Mouse (Mus musculus): ENCODE results near the gene Vmo1. TPM values are rescaled to one million over a fixed set of nuclear protein-coding genes. Genes with fewer than 3 reads are reported as not detected.

Vmo1 gene
- polyA plus RNA-seq (2012; rRNA removed) = 0.25 and 0.32 TPM in 2 replicates

DNA sequence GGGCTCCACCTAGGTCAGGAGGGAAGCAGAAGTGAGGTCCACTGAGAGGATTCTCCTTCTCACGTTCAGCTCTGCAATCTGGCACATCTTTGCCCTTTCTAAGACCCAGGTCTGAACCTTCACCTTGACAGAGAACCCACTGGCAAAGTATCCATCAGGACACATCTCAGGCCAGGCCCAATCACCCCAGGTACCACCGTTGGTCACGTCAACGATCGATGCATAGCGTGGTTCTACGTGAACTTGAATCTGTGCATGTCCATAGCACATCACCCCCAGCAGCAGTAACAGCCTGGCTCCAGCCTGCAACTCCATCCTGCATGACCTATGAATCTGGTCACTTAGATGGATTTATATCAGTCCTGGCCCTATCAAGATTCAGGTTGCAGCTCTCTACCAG, at the start of gene Vmo1:
Vmo1 (minus strand) TSS at position 329 of the 400 bp plus-strand sequence.
- Histone ChIP-seq H3K27me3 (ENCODE audit: control insufficient read depth, insufficient read depth, low read length) (no peaks in the 10 kb centered on the region), H3K4me3 (ENCODE audit: extremely low read depth, insufficient read depth, insufficient read length) (no peak within 1 kb of the TSS), H3K27ac (ENCODE audit: insufficient read depth, low read length) (no peak within 1 kb of the TSS), H3K4me1 (ENCODE audit: control insufficient read depth, insufficient read depth, insufficient read length) (no peaks in the 10 kb centered on the region), H3K36me3 (ENCODE audit: control insufficient read depth, insufficient read depth, low read length) (no peaks in the 10 kb centered on the region)
- TF ChIP-seq POLR2A (IDR thresholded peaks at IDR 0.05; ENCODE audit: low read depth, low read length) (no peak), CTCF (IDR thresholded peaks at IDR 0.05; ENCODE audit: extremely low read depth, insufficient read depth, insufficient read length, insufficient replicate concordance) (no peak)
- WGBS = 88% methylated on average over 7 of the region's 7 CpGs
- no peak for DNase-seq (ENCODE audit: low read depth in 1 of 2, low spot score in 2 of 2)

DNA sequence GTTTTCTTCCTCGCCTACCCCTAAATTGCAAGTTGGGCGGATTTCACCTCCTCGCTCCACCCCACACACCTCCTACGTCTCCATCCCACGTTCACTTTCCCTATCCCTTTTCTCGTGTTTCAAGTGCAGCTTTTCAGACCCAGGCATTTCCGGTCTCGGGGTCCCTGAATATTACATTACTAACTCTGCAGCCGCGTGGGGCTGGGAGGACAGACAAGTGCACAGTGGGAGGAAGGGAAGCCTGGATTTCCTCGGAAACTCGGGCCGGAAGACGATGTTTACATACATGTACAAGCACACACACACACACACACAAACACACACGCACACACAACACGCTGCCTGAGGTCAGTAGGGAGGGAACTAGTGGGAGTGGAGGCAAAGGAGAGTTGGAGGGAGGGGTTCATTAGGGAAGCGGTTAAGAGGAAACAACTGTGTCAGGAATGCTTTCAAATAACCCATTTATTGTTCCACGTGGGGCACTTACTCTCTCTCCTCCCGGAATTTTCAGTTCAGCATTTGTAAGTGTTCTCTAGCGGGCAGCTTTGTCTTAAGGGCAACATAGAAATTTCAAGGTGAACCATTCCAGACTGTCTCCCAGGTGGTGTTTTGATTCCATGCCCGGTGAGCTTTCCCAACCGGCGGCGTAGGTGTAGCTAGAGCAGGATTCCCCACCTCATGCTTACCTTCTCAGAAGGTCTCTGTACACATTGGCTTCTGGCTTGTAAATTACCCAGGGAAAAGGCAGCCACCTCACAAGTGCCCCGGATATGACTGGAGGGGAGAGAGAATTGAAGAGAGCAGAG, 49.3 kb upstream of the Vmo1 start:
- Histone ChIP-seq H3K27me3 (ENCODE audit: control insufficient read depth, insufficient read depth, low read length) (no peaks in the 10 kb centered on the region), H3K36me3 (ENCODE audit: control insufficient read depth, insufficient read depth, low read length) (no peaks in the 10 kb centered on the region), H3K4me1 (ENCODE audit: control insufficient read depth, insufficient read depth, insufficient read length) (peaks cover 15% of the 10 kb centered on the region; the same call in 1 of the 2 replicates), H3K4me3 (ENCODE audit: extremely low read depth, insufficient read depth, insufficient read length) (peak overlapping the region; percentile 95), H3K27ac (ENCODE audit: insufficient read depth, low read length) (peak overlapping the region; percentile 13; the same call in 1 of the 2 replicates)
- no peak for TF ChIP-seq CTCF (IDR thresholded peaks at IDR 0.05; ENCODE audit: extremely low read depth, insufficient read depth, insufficient read length, insufficient replicate concordance)
- no peak for TF ChIP-seq POLR2A (IDR thresholded peaks at IDR 0.05; ENCODE audit: low read depth, low read length)
- DNase-seq (ENCODE audit: low read depth in 1 of 2, low spot score in 2 of 2) = peak in 1 of 2 experiments; percentile 18
- WGBS = 8% methylated on average over 25 of the region's 25 CpGs

- peak overlapping the region; percentile 13; the same call in 1 of the 2 replicates for H3K27ac ChIP-seq (ENCODE audit: insufficient read depth, low read length)
- WGBS = 1% methylated on average over 27 of the region's 31 CpGs
- H3K4me1 ChIP-seq (ENCODE audit: control insufficient read depth, insufficient read depth, insufficient read length) = peaks cover 15% of the 10 kb centered on the region; the same call in 1 of the 2 replicates
- H3K4me3 ChIP-seq (ENCODE audit: extremely low read depth, insufficient read depth, insufficient read length) = peak overlapping the region; percentile 95
- no peak for TF ChIP-seq POLR2A (IDR thresholded peaks at IDR 0.05; ENCODE audit: low read depth, low read length)
- no peak for TF ChIP-seq CTCF (IDR thresholded peaks at IDR 0.05; ENCODE audit: extremely low read depth, insufficient read depth, insufficient read length, insufficient replicate concordance)
- H3K36me3 ChIP-seq (ENCODE audit: control insufficient read depth, insufficient read depth, low read length) = no peaks in the 10 kb centered on the region
- no peaks in the 10 kb centered on the region for H3K27me3 ChIP-seq (ENCODE audit: control insufficient read depth, insufficient read depth, low read length)
- no peak for DNase-seq (ENCODE audit: low read depth in 1 of 2, low spot score in 2 of 2)
These were observed 48.6 kb upstream of the Vmo1 start for GRCm38 (mm10) chr11:70562995-70563469.

DNA sequence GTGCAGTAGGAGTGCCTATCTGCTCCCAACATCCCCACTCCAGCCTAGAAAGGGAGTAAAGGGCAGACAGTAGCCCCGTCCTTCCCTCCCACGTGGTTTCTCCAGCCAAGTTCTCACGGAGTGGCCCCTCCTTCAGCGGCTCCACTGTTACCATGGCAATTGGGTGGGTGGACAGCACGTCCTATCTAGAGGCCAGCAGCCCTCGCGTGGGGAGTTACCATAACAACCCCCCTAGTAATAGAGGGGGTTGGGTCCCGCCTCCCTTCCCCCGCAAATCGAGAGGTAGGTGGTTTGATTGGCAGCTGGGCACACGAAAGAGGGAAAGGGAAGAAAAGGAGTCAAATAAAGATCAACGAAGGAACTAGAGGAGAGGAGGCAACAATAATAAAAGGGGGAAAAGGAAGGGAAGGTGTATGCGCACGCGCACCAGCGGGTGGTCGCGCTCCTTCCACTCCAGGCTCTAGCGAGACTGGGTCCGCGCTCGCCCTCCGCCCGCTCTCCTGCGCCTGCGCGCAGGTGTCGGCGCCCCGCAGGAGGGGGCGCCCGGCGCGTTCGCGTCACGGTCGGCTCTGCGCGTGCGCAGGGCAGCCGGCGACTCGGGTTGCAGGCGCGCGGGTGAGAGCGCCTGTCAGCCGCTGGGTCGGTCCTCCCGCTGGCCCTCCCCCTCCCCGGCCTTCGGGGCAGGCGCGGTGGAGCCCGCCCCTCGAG, 48.0 kb upstream of the Vmo1 start, which contains the start of gene Mink1:
Mink1 (plus strand) TSS at position 595 of the 708 bp plus-strand sequence.
- under 1% methylated on average over 53 of the region's 57 CpGs for WGBS
- Histone ChIP-seq H3K4me3 (ENCODE audit: extremely low read depth, insufficient read depth, insufficient read length) (peak within 1 kb of the TSS; percentile 95), H3K27ac (ENCODE audit: insufficient read depth, low read length) (peak within 1 kb of the TSS; percentile 56), H3K36me3 (ENCODE audit: control insufficient read depth, insufficient read depth, low read length) (no peaks in the 10 kb centered on the region), H3K27me3 (ENCODE audit: control insufficient read depth, insufficient read depth, low read length) (no peaks in the 10 kb centered on the region), H3K4me1 (ENCODE audit: control insufficient read depth, insufficient read depth, insufficient read length) (peaks cover 15% of the 10 kb centered on the region; the same call in 1 of the 2 replicates)
- DNase-seq (ENCODE audit: low read depth in 1 of 2, low spot score in 2 of 2) = peak; percentile 64 to 83
- TF ChIP-seq POLR2A (IDR thresholded peaks at IDR 0.05; ENCODE audit: low read depth, low read length) (peak; percentile 44; the same call in 1 of the 2 replicates), CTCF (IDR thresholded peaks at IDR 0.05; ENCODE audit: extremely low read depth, insufficient read depth, insufficient read length, insufficient replicate concordance) (no peak)

DNA sequence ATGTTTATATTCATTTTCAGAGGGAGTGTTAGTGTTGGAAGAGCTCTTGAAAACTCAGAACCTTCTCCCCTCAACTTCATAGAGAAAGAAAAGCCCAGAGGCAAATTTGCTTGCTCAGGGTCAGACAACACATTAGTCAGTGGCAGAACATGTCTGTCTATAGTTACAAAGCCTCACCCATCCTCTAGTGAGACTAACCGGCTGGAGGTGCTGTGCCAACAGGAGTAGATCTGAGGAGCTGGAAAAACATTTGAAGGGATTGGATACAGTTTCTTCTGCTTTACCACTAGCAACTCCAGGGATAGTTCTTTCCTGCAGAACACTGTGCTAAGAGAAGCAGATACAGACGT, 47.5 kb upstream of the Vmo1 start:
- TF ChIP-seq POLR2A (IDR thresholded peaks at IDR 0.05; ENCODE audit: low read depth, low read length) (no peak), CTCF (IDR thresholded peaks at IDR 0.05; ENCODE audit: extremely low read depth, insufficient read depth, insufficient read length, insufficient replicate concordance) (no peak)
- Histone ChIP-seq H3K4me1 (ENCODE audit: control insufficient read depth, insufficient read depth, insufficient read length) (peaks cover 15% of the 10 kb centered on the region; the same call in 1 of the 2 replicates), H3K27ac (ENCODE audit: insufficient read depth, low read length) (no peak overlapping the region), H3K27me3 (ENCODE audit: control insufficient read depth, insufficient read depth, low read length) (no peaks in the 10 kb centered on the region), H3K4me3 (ENCODE audit: extremely low read depth, insufficient read depth, insufficient read length) (peak overlapping the region; percentile 95), H3K36me3 (ENCODE audit: control insufficient read depth, insufficient read depth, low read length) (no peaks in the 10 kb centered on the region)
- 5% methylated on average over 2 of the region's 2 CpGs for WGBS
- no peak for DNase-seq (ENCODE audit: low read depth in 1 of 2, low spot score in 2 of 2)

DNA sequence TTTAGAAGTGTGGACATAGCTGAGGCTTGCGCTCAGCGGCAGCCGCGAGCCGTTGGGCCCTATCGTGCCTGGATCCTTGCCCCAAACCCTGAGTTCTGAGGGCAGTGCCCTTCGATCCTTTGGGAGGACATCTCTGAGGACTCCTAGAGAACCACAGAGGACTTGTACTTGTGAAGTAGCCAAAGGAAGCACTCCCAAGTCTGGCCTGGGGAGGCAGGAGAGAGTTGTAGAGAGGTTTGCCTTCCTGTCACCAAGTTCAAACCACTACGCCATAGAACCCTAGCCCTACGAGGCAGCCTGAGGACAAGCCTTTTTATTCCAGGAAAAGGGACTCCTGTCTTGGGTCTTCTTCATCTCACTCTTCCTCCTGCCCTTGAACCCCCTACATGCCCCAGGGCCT, 43.1 kb upstream of the Vmo1 start:
- H3K36me3 ChIP-seq (ENCODE audit: control insufficient read depth, insufficient read depth, low read length) = no peaks in the 10 kb centered on the region
- peaks cover 6% of the 10 kb centered on the region; the same call in 1 of the 2 replicates for H3K4me1 ChIP-seq (ENCODE audit: control insufficient read depth, insufficient read depth, insufficient read length)
- TF ChIP-seq CTCF (IDR thresholded peaks at IDR 0.05; ENCODE audit: extremely low read depth, insufficient read depth, insufficient read length, insufficient replicate concordance) = no peak
- TF ChIP-seq POLR2A (IDR thresholded peaks at IDR 0.05; ENCODE audit: low read depth, low read length) = no peak
- H3K27ac ChIP-seq (ENCODE audit: insufficient read depth, low read length) = no peak overlapping the region
- no peak for DNase-seq (ENCODE audit: low read depth in 1 of 2, low spot score in 2 of 2)
- H3K4me3 ChIP-seq (ENCODE audit: extremely low read depth, insufficient read depth, insufficient read length) = no peak overlapping the region
- 90% methylated on average over 9 of the region's 9 CpGs for WGBS
- no peaks in the 10 kb centered on the region for H3K27me3 ChIP-seq (ENCODE audit: control insufficient read depth, insufficient read depth, low read length)

All from spleen, adult 2 months (tissue).